Mouse (Mus musculus) heart, embryonic 13.5 days (tissue): Measurements from ENCODE around the gene Duox1. TPM values are rescaled to one million over a fixed set of nuclear protein-coding genes. Genes with fewer than 3 reads are reported as not detected.
"Not testable (repeated sequence)": the region's sequence is repeated elsewhere in the genome, so short reads cannot be mapped to it uniquely, and the experiment has no call there.

Source experiments
- ATAC-seq: fragments of 200-750 bp; cut with Nextera tagmentation; 2 replicates; pipeline ENCODE4 v1.8.0; 2017; ENCODE audit warnings: moderate TSS enrichment; ENCODE audit not compliant: insufficient number of reproducible peaks, low FRiP score, low TSS enrichment; ENCODE audit errors: extremely low read depth
- H3K27ac ChIP-seq: fragments of 300-500 bp; sonication (generic); replicated peaks from 2 replicates; pipeline ENCODE4 v1.5.1; 2015; ENCODE audit warnings: moderate library complexity, mild to moderate bottlenecking, inconsistent platforms
- H3K27me3 ChIP-seq: fragments of 300-500 bp; sonication (generic); replicated peaks from 2 replicates; pipeline ENCODE4 v1.6.1; 2015; ENCODE audit warnings: mild to moderate bottlenecking, inconsistent platforms
- H3K36me3 ChIP-seq: fragments of 300-500 bp; sonication (generic); 2 replicates; pipeline ENCODE4 v1.6.1; 2015; ENCODE audit warnings: mild to moderate bottlenecking, inconsistent platforms
- H3K4me1 ChIP-seq: fragments of 300-500 bp; sonication (generic); 2 replicates; pipeline ENCODE4 v1.6.1; 2015; ENCODE audit warnings: inconsistent platforms
- H3K4me2 ChIP-seq: fragments of 300-500 bp; sonication (generic); 2 replicates; pipeline ENCODE4 v1.6.1; 2015; ENCODE audit warnings: inconsistent platforms, mild to moderate bottlenecking, moderate library complexity
- H3K4me3 ChIP-seq: fragments of 300-500 bp; sonication (generic); 2 replicates; pipeline ENCODE4 v1.5.1; 2015; ENCODE audit warnings: moderate library complexity, mild to moderate bottlenecking, inconsistent platforms
- H3K9ac ChIP-seq: fragments of 300-500 bp; sonication (generic); 2 replicates; pipeline ENCODE4 v1.6.1; 2015; ENCODE audit warnings: inconsistent platforms, mild to moderate bottlenecking, moderate library complexity
- H3K9me3 ChIP-seq: fragments of 300-500 bp; sonication (generic); 2 replicates; pipeline ENCODE4 v1.6.1; 2016; ENCODE audit warnings: inconsistent platforms
- WGBS: fragments of 180-500 bp; shearing (Covaris S2); methylation state at CpG from one replicate; pipeline ENCODE4 v1.1.7; 2015; ENCODE audit warnings: mixed read lengths; 5-methylcytosine and 5-hydroxymethylcytosine counted together
- polyA plus RNA-seq: library from polyadenylated mRNA; unstranded; fragments of >200 nt; fragmentation: Nextera tagmentation; extraction: Ambion mirVana; gene quantifications from 2 replicates; pipeline ENCODE4 v1.2.1, GENCODE M21; 2015

The Duox1 gene
- polyA plus RNA-seq, 1 experiment from 2014 or later, result not detected

DNA sequence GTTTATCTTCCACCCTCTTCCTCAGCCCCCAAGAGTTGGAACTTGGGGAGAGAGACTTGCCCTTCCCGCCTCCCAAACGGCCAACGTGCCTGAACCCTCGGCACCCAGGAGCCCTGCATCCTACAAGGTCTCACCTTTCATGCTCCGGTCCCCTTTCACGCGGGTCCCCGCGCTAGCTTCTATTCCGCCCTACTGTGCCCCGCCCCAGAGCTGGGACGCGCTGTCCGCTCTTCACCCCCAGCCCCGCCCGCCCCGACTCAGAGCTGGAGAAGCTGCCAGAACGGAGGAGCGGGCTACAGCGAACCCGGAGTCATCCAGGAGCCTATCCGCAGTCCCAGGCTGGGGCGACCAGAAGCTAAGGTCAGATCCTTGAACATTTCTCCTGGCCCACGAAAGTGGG is 1.9 kb upstream of the Duox1 start, which contains the start of gene Duoxa1:
Gene Duoxa1 (minus strand): TSS at position 195 of the 400 bp plus-strand sequence.
- Histone ChIP-seq H3K9ac (0 out of 2 replicates have a peak within 1 kb of the TSS, but pooled peaks have one; percentile 50), H3K4me2 (peak within 1 kb of the TSS; percentile 66), H3K4me1 (peaks cover 10% of the 10 kb centered on the region), H3K36me3 (no peaks in the 10 kb centered on the region), H3K27ac (no peak within 1 kb of the TSS), H3K9me3 (no peaks in the 10 kb centered on the region), H3K27me3 (peaks cover 99% of the 10 kb centered on the region), H3K4me3 (peak within 1 kb of the TSS; percentile 40)
- no peak for ATAC-seq
- 2% methylated on average over 24 of the region's 24 CpGs for WGBS

DNA sequence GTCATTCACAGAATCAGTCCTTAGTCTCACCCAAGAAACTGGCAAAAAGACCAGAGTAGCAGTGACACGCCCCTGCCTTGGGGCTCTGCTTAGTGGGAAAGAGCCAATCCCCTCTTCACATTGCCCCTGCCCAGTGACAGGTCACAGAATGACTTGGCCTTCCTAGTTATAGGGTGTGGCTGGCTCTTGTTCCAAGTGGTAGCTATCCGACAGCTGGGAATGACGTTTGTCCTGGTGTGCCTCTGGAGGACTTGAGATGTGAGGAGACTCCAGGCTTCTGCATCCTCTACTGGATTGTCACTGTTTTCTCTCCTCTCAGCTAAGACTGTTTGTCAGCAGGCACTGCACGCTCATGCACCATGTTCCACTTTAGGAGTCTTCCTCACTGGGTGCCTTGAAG is 1.9 kb downstream of the Duox1 start:
- 42% methylated on average over 4 of the region's 4 CpGs for WGBS
- peaks cover 10% of the 10 kb centered on the region for H3K4me1 ChIP-seq
- peaks cover 68% of the 10 kb centered on the region for H3K27me3 ChIP-seq
- H3K4me3 ChIP-seq, result no peak overlapping the region
- no peaks in the 10 kb centered on the region for H3K9me3 ChIP-seq
- no peak overlapping the region for H3K4me2 ChIP-seq
- no peaks in the 10 kb centered on the region for H3K36me3 ChIP-seq
- no peak for ATAC-seq
- H3K27ac ChIP-seq, result no peak overlapping the region
- no peak overlapping the region for H3K9ac ChIP-seq

- H3K4me2 ChIP-seq, result no peak overlapping the region
- no peak overlapping the region for H3K9ac ChIP-seq
- no peak overlapping the region for H3K27ac ChIP-seq
- peaks cover 5% of the 10 kb centered on the region for H3K4me1 ChIP-seq
- 56% methylated on average over 3 of the region's 3 CpGs for WGBS
- no peak overlapping the region for H3K4me3 ChIP-seq
- no peak for ATAC-seq
- peaks cover 2% of the 10 kb centered on the region; the same call in 1 of the 2 replicates for H3K27me3 ChIP-seq
- no peaks in the 10 kb centered on the region for H3K9me3 ChIP-seq
- H3K36me3 ChIP-seq, result no peaks in the 10 kb centered on the region
These were observed 8.5 kb downstream of the Duox1 start for GRCm38 (mm10) chr2:122323960-122324359.

GRCm38 (mm10) chr2:122324586-122324985 is 9.1 kb downstream of the Duox1 start:
- Histone ChIP-seq H3K27me3 (no peaks in the 10 kb centered on the region), H3K36me3 (no peaks in the 10 kb centered on the region), H3K9me3 (no peaks in the 10 kb centered on the region), H3K4me1 (peaks cover 5% of the 10 kb centered on the region), H3K4me2 (no peak overlapping the region), H3K27ac (no peak overlapping the region), H3K9ac (no peak overlapping the region), H3K4me3 (no peak overlapping the region)
- no peak for ATAC-seq
- 69% methylated on average over 3 of the region's 3 CpGs for WGBS

GRCm38 (mm10) chr2:122325361-122325760 is 9.9 kb downstream of the Duox1 start:
- H3K4me2 ChIP-seq, result no peak overlapping the region
- no peaks in the 10 kb centered on the region for H3K27me3 ChIP-seq
- no peaks in the 10 kb centered on the region for H3K36me3 ChIP-seq
- H3K4me1 ChIP-seq, result peaks cover 5% of the 10 kb centered on the region
- H3K4me3 ChIP-seq, result no peak overlapping the region
- no peak overlapping the region for H3K9ac ChIP-seq
- WGBS, result 60% methylated on average over 2 of the region's 2 CpGs
- no peak for ATAC-seq
- no peaks in the 10 kb centered on the region for H3K9me3 ChIP-seq
- H3K27ac ChIP-seq, result no peak overlapping the region

- Histone ChIP-seq H3K36me3 (no peaks in the 10 kb centered on the region), H3K4me3 (no peak overlapping the region), H3K9me3 (no peaks in the 10 kb centered on the region), H3K4me1 (peaks cover 5% of the 10 kb centered on the region), H3K9ac (no peak overlapping the region), H3K27me3 (no peaks in the 10 kb centered on the region), H3K27ac (no peak overlapping the region), H3K4me2 (no peak overlapping the region)
- 40% methylated on average over 3 of the region's 3 CpGs for WGBS
- no peak for ATAC-seq
These were observed 12.5 kb downstream of the Duox1 start for GRCm38 (mm10) chr2:122327986-122328385.

DNA sequence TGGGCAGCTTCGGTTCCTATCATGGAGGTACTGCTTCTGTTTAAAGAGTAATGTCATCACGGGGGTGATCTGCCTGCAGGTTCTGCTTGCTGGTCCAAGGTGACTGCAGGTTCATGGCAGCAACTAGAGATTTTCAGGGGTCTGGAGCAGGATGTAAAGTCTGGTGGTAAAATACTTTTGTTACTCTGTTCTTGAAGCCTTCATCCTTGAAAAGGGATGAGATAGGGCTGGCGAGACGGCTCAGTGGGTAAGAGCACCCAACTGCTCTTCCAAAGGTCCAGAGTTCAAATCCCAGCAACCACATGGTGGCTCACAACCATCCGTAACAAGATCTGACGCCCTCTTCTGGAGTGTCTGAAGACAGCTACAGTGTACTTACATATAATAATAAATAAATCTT is 14.8 kb downstream of the Duox1 start:
- ATAC-seq, H3K27me3 ChIP-seq, H3K4me3 ChIP-seq, H3K4me2 ChIP-seq, H3K4me1 ChIP-seq, H3K9ac ChIP-seq, H3K36me3 ChIP-seq, H3K27ac ChIP-seq, H3K9me3 ChIP-seq: not testable (repeated sequence)
- 74% methylated on average over 6 of the region's 6 CpGs for WGBS

GRCm38 (mm10) chr2:122332222-122332621 is 16.8 kb downstream of the Duox1 start:
- Histone ChIP-seq H3K27me3 (peaks cover 6% of the 10 kb centered on the region; the same call in 1 of the 2 replicates), H3K36me3 (no peaks in the 10 kb centered on the region), H3K4me3 (no peak overlapping the region), H3K27ac (no peak overlapping the region), H3K9ac (no peak overlapping the region), H3K9me3 (no peaks in the 10 kb centered on the region), H3K4me2 (no peak overlapping the region), H3K4me1 (peaks cover 16% of the 10 kb centered on the region)
- ATAC-seq, result no peak
- WGBS, result 75% methylated on average over 3 of the region's 3 CpGs

DNA sequence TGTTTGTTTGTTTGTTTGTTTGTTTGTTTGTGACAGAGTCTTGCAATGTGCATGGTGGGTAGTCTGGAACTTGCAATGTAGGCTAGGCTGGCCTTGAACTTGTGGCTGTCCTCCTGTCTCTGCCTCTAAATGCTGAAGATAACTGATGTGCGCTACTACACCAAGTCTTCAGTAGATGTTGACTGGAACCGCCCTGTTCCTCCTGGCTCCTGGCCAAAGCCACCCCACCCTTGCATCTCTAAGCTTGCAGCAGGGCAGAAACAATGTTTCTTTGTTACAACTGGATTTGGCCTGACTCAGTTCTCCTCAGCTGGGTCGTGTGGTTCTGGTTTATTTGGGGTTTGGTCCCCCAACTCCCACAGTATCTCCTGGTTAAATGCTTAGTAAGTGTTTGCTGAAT is 18.7 kb downstream of the Duox1 start:
- no peak for ATAC-seq
- 58% methylated on average over 3 of the region's 3 CpGs for WGBS

DNA sequence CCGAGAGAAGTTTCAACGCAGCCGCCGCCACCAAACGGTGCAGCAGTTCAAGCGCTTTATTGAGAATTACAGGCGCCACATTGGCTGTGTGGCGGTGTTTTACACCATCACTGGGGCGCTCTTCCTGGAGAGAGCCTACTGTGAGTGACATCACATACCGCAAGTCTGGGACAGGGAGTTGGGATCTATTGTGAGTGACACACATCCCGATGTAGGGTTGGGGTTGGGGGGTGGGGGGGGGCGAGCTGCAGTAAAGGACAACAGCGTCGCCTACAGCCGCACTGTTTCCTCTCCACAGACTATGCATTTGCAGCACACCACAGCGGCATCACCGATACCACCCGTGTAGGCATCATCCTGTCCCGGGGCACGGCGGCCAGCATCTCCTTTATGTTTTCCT is 21.8 kb downstream of the Duox1 start:
- Histone ChIP-seq H3K4me2 (peak overlapping the region; percentile 40), H3K4me3 (0 out of 2 replicates have a peak overlapping the region, but pooled peaks have one; percentile 3)
- 55% methylated on average over 21 of the region's 21 CpGs for WGBS

More for the DNA sequence above, 18.7 kb downstream of the Duox1 start:
- Histone ChIP-seq H3K9me3 (no peaks in the 10 kb centered on the region), H3K4me3 (no peak overlapping the region), H3K4me1 (peaks cover 12% of the 10 kb centered on the region), H3K36me3 (no peaks in the 10 kb centered on the region), H3K4me2 (no peak overlapping the region), H3K9ac (no peak overlapping the region), H3K27me3 (peaks cover 22% of the 10 kb centered on the region), H3K27ac (no peak overlapping the region)

DNA sequence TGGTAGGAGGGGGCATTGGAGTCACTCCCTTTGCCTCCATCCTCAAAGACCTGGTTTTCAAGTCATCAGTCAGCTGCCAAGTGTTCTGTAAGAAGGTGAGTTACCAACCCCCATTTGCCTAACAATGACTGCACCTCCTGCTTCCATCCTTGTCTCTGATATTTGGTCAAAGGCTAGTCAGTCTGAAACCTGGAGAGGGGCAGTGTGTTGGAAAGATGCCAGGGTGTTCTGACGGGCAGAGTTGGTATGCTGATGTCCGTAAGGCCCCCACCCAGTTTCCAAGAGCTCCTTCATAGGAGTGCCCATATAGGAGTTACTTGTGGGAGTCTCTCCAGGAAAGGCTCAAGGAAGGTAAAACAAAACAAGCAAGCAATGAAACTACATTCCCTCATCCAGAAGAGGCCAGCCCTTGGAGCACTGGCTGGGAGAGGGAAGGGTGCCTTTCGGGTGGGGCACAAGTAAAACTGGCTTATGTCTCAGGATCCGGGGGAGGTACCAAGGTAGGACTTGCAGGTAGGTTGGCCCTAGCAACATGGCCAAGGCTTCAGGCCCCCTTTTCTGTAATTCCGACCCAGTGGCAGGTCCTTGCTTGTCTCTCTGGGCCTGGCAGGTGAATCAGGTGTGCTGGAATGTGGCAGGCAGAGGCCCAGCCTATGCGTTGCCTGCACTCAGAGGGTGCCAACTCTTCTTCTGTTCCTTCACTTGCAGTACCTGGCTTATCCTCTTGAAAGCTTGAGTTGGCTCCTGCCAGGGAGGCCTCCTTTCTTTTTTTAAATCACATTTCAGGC is 29.8 kb downstream of the Duox1 start:
- no peak overlapping the region for H3K27ac ChIP-seq
- H3K9me3 ChIP-seq, result no peaks in the 10 kb centered on the region
- no peak overlapping the region for H3K9ac ChIP-seq
- no peak overlapping the region for H3K4me3 ChIP-seq
- WGBS, result 67% methylated on average over 6 of the region's 6 CpGs
- H3K4me2 ChIP-seq, result no peak overlapping the region
- H3K4me1 ChIP-seq, result peaks cover 17% of the 10 kb centered on the region
- peaks cover 13% of the 10 kb centered on the region for H3K27me3 ChIP-seq
- no peaks in the 10 kb centered on the region for H3K36me3 ChIP-seq
- ATAC-seq, result no peak

More for the DNA sequence above, 21.8 kb downstream of the Duox1 start:
- Histone ChIP-seq H3K36me3 (no peaks in the 10 kb centered on the region), H3K9ac (no peak overlapping the region), H3K27me3 (peaks cover 23% of the 10 kb centered on the region), H3K27ac (no peak overlapping the region), H3K9me3 (no peaks in the 10 kb centered on the region), H3K4me1 (peaks cover 12% of the 10 kb centered on the region)
- no peak for ATAC-seq

GRCm38 (mm10) chr2:122346164-122346563 is 30.7 kb downstream of the Duox1 start:
- Histone ChIP-seq H3K27me3 (peaks cover 13% of the 10 kb centered on the region), H3K4me1 (peaks cover 17% of the 10 kb centered on the region)
- 77% methylated on average over 6 of the region's 6 CpGs for WGBS
- H3K36me3 ChIP-seq, H3K9me3 ChIP-seq, H3K27ac ChIP-seq, ATAC-seq, H3K4me2 ChIP-seq, H3K4me3 ChIP-seq, H3K9ac ChIP-seq: not testable (repeated sequence)
